Mouse (Mus musculus): ENCODE results near the gene Olfr287. TPM values are rescaled to one million over a fixed set of nuclear protein-coding genes. Genes with fewer than 3 reads are reported as not detected.
A peak's percentile ranks its signal among the peaks of the same experiment; 100 is the strongest.

Gene Olfr287
- not detected for polyA plus RNA-seq (2017; shearing (Covaris generic))

- no peak for ATAC-seq
Measured at GRCm38 (mm10) chr15:98220877-98221276, at the start of gene Olfr287, which contains the start of gene Gm44579. Gene Olfr287, minus strand, starts transcription at chr15:98221056. Gene Gm44579, minus strand, starts transcription at chr15:98220977.

DNA sequence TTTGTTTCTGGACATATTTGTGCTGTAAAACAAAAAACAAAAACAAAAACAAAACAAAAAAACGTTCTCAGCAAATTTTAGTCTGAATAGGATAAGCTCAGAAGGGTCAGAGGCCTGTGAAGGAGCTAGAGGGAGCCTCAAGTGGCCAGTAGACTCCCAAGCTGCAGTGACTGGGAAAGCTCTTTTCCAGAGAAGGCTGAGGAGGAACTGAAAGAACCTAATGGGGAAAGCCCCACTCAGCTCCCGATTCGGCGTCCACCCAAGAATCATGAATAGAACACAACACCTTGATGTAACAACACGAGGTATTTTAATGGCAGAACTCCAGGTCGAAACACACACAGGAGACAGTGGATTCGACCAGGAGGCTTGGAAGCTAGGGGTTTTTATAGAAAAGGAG lies 36.9 kb upstream of the Olfr287 start:
- no peak for ATAC-seq

DNA sequence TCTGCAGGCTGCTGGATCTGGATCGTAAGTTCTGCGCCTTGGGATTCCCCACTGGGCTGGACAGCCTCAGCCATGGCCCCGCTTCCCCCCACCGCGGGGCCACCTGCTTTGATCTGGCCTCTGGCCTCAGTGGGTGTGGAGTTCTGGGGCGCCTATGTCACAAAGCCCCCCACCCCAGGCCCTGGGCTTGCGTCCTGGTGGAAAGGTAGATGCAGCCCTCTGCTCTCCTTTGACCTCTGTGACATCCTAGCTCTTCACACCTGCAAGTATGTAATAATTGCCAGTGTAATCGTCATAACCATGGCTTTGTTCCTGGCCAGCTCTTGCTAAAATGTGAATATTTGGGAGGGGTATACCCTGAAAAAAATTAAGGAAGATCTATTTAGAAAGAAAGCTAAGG lies 36.3 kb upstream of the Olfr287 start, which contains the start of gene H1fnt:
TSS of gene H1fnt (minus strand) at position 101 of the 400 bp plus-strand sequence.
- no peak for ATAC-seq

DNA sequence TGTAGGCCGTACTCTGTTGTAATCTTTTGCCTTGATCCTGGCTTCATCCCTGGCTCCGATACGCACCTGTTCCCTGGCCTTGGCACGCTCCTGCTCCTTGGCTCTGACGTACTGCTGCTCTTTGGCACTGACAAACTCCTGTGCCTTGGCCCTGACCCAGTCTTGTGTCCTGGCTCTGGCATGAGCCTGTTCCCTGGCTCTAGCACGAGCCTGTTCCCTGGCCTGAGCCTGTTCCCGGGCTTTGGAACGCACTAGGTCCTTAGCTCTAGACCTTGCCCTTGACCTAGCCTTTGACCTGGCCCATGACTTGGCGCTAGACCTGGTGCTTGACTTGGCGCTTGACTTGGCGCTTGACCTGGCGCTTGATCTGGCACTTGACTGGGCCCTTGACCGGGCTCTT lies 35.4 kb upstream of the Olfr287 start:
- ATAC-seq: no peak

- no peak for ATAC-seq
Measured at GRCm38 (mm10) chr15:98235442-98235841, 14.6 kb upstream of the Olfr287 start.

DNA sequence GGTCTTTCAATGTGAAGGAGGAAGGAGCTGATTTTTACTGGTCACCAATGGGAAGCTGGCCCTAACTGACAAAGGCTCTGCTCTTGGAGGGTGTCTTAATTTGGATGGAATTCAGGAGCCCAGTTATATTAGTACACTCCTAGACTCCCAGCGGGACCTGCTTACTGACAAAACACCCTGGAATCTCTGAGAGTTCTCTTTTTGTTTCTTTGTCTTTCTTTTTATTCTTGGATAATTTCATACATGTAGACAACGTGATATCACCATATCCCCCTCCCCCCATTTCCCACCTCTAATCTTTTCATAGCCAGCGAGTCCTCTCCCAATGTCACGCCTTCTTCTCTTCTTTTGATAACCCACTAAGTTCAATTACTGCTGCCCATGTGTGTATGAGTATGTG lies 13.5 kb upstream of the Olfr287 start, which contains the start of gene Olfr286:
TSS of gene Olfr286 (minus strand) at position 101 of the 400 bp plus-strand sequence.
- no peak for ATAC-seq

GRCm38 (mm10) chr15:98226096-98226495 lies 5.2 kb upstream of the Olfr287 start:
- no peak for ATAC-seq

- no peak for ATAC-seq
Measured at GRCm38 (mm10) chr15:98225610-98226009, 4.8 kb upstream of the Olfr287 start.

DNA sequence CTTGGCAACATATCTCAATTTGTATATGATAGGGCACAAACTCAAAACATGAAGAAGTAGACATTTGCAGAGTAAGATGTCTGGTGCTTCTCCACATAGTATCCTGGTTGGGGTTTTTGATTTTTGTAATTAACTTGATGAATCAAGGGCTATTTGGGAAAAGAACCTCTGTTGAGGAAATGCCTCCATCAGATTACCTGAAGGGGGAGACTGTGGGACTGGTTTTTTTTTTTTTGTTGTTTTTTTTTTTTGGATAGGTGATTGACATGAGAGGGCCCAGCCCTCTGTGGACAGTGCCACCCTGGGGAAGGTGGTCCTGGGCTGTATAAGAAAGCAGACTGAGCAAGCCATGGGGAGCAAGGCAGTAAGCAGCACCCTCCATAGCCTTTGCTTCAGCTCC lies 1.5 kb upstream of the Olfr287 start:
- ATAC-seq: no peak

DNA sequence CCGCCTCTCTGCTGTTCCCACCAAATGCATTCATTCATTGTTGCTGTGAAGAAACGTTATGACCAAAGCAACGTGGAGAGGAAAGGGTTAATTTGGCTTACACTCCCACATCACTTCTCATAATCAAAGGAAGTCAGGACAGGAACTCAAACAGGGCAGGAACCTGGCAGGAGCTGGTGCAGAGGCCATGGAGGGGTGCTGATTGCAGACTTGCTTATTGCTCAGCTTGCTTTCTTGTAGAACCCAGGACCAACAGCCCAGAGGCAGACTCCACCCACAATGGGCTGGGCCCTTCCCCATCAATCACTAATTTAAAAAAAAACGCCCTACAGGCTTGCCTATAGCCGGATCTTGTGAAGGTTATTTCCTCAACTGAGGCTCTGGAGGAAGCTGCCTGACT lies 6.7 kb downstream of the Olfr287 start:
- no peak for ATAC-seq

DNA sequence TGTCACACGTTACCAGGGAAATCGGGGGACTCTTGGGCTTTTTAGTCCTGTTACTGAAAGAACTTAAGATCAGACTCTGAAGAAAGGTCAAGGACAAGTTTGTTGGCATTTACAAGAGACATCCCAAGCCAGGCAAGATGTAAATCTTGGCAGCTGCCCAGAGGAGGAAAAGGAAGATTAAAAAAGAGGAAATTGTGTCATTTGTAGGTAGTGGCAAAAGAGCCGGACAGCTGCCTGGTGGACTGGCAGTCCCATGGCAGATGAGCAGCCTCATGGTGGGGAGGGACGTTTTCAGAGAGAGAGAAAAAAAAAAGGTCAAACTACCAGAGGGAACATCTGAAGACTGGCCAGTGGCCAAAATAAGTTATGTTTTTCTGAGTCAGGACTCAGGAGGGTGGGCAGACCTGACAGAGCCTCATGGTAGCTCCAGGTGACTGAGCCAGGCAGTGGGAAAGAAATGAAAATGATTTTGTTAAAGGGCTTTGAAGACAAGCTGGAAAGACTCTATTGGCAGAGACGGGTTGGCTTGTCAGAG lies 7.5 kb downstream of the Olfr287 start:
- ATAC-seq: no peak

GRCm38 (mm10) chr15:98209676-98210075 lies 11.2 kb downstream of the Olfr287 start:
- ATAC-seq: no peak

DNA sequence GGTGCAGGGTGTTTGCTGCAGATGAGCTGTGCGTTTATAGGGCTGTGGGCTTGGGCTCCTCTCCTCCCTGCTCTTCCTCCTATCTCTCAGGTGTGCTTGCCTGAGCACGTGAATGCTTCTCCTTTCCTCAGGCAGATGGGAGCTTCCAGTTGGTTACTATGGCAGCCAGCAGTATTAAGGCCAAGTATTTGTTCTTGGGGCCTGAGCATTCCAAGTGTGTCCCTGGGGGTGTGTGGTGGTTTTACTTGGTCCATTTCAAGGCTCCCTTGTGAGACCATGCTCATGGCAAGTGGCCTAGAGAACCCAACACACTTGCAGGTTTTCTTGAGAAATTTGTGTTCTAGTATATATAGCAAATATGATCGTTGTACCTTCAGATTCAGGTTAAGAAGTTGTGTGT lies 25.4 kb downstream of the Olfr287 start, which contains the start of gene Olfr288:
TSS of gene Olfr288 (minus strand) at position 101 of the 400 bp plus-strand sequence.
- no peak for ATAC-seq

- no peak for ATAC-seq
Measured at GRCm38 (mm10) chr15:98184456-98184855, 36.4 kb downstream of the Olfr287 start.

DNA sequence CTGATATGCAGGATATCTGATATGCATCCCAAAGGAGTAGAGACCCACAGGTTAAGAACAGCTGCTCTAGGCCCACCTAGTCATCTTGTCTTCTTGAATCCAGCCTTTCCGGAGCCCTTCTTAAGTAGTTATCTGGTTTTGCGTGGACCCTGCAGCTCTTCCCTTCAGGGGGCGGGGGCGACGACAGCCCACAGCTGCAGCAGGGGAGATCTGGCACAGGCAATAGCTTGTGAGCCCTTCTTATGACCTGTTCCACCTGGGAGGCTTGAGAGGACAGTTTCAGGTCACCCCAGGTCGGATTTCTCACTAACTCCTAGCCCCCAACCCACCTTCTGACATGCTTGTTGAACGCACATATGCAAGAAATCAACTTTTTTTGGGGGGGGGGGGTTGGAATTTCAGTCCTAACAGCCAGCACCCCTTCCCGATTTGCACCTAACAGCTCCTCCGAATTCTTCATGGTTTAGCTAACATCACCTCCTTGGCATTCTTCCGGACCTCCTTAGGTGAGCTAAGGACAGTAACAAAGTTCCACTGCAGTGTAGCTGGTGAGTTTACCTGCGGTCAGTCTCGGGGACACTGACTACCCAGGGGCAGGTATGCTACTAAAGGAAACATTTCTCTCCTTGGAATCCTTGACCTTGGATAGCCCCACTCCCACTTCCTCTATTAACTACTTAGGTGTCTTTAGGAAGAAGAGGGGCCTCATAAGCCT lies 38.8 kb downstream of the Olfr287 start:
- no peak for ATAC-seq

DNA sequence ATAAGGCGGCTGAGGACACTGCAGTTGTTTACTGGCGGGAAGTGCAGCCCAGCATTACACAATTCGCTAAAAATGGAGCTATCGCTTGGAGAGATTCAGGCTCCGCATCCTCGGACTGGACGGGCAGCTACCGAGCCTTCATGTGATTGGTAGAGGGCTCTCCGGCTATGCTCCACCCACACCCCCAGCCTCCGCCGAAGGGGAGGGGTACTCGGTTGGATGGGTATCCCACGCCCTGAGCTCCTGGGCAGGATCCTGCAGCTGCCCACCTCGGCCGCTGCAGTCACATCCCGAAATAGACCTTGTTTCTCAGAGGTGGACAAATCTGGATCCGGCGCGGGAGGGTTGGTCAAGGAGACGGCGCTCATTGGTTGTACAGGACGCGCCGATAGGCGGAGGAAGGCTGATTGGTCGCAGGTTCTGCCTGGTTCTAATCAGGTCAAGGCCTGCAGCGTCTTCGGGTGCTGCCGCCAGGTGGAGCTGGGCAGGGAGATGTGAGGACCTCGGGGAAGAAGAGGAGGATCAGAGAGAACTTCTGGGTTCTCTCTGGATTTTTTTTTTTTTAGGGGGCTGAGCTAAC lies 39.6 kb downstream of the Olfr287 start:
- peak; percentile 93 for ATAC-seq

GRCm38 (mm10) chr15:98180567-98181131 lies 40.2 kb downstream of the Olfr287 start:
- no peak for ATAC-seq

GRCm38 (mm10) chr15:98177320-98177719 lies 43.5 kb downstream of the Olfr287 start:
- no peak for ATAC-seq

GRCm38 (mm10) chr15:98173821-98174220 lies 47.0 kb downstream of the Olfr287 start:
- ATAC-seq: peak; percentile 43

DNA sequence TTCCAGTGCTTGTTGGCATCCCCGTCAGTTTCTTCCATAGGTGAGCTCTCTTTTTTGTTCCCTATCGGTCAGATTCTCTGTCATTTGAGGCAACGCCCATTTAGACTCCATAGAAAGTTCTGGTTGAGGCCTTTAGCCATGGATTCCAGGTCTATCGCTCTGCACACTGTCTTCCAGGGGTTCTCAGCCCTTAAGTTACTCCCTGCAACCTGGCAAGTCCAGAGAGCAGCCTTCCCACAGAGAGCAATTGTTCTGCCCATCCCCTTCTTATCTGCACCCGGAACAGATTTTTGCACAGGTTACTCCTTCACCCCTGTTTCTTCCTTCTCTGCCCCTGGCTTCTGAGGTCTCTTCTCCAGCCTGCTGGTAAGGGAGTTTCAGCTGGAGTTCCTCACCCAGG lies 48.7 kb downstream of the Olfr287 start:
- ATAC-seq: no peak

- no peak for ATAC-seq
Measured at GRCm38 (mm10) chr15:98170917-98171316, 49.9 kb downstream of the Olfr287 start.

GRCm38 (mm10) chr15:98170365-98170764 lies 50.5 kb downstream of the Olfr287 start:
- no peak for ATAC-seq

DNA sequence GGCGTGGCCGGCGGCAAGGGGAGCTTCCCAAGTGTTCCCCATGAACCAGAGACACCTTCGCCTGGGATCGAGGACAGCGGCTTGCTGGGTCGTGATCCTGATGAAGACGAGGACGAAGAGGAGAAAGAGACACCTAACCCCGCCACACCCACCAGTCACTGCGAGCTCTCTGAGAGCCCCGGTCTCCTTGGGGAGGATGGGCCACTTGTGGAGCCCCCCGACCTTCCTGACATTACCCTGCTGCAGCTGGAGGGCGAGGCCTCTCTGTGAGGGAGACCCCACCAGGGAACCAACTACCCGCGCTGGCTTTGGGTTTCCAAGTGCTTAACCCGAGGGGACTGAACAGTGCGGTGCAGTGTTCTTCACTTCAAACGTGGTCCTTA lies 52.2 kb downstream of the Olfr287 start:
- ATAC-seq: no peak
